In genomic region chr2:91237511-91238080, GRCm38 (mm10) we compare ENCODE assay signal across 8 mouse cellular contexts. TPM values are rescaled to one million over a fixed set of nuclear protein-coding genes. Genes with fewer than 3 reads are reported as not detected.
DNase-seq lines count a peak whose midpoint lies in the region; ATAC-seq and TF ChIP-seq lines count a peak whose summit lies in the region.
"Not testable (repeated sequence)": the region's sequence is repeated elsewhere in the genome, so short reads cannot be mapped to it uniquely, and the experiment has no call there.

No protein-coding gene starts in this region.

- DNase-seq in brain, embryonic 14.5 days (ENCODE audit: low read depth) = peak; percentile 62
- peak; percentile 18 for DNase-seq in kidney, adult 18-20 months
- not testable (repeated sequence) for DNase-seq in liver, embryonic 13.5 days

- H3K4me3 ChIP-seq in erythroblast, embryonic 14.5 days (replicated peaks) = peak overlapping the region; percentile 64
- peak overlapping the region; percentile 71 to 79 for H3K4me3 ChIP-seq in heart, embryonic 14.5 days (ENCODE audit: control insufficient read depth in 1 of 2, insufficient read depth in 1 of 2, low read depth in 1 of 2, low read length in 2 of 2)
- peak overlapping the region; percentile 71 for H3K4me3 ChIP-seq in liver, embryonic 13.5 days (replicated peaks)
- H3K4me3 ChIP-seq in midbrain, embryonic 13.5 days (replicated peaks) = peak overlapping the region; percentile 49
- peak overlapping the region; percentile 55 for H3K4me3 ChIP-seq in stomach, embryonic 14.5 days (ENCODE audit: low read depth, low read length)

- WGBS in heart, embryonic 14.5 days = 19% methylated on average over 4 of the region's 4 CpGs
- WGBS in liver, embryonic 13.5 days (ENCODE audit: insufficient replicate concordance) = 14% methylated on average over 4 of the region's 4 CpGs
- WGBS in midbrain, embryonic 13.5 days = 19% methylated on average over 4 of the region's 4 CpGs
- WGBS in stomach, embryonic 14.5 days = 12% methylated on average over 4 of the region's 4 CpGs

- peak overlapping the region; percentile 92 to 97; a peak in 3 of 4 replicates for H3K27ac ChIP-seq in heart, embryonic 14.5 days (replicated peaks in 1 of 2; ENCODE audit: control insufficient read depth in 1 of 2, insufficient read depth in 1 of 2, low read depth in 2 of 2, low read length in 2 of 2)
- H3K27ac ChIP-seq in liver, embryonic 13.5 days = peak overlapping the region; percentile 94
- H3K27ac ChIP-seq in midbrain, embryonic 13.5 days = peak overlapping the region; percentile 90
- H3K27ac ChIP-seq in stomach, embryonic 14.5 days (ENCODE audit: low read length) = peak overlapping the region; percentile 91

- peaks cover 22% of the 10 kb centered on the region for H3K4me1 ChIP-seq in erythroblast, embryonic 14.5 days (ENCODE audit: control insufficient read depth)
- not testable (repeated sequence) for H3K4me1 ChIP-seq in heart, embryonic 14.5 days (ENCODE audit: control insufficient read depth in 2 of 2, insufficient read depth in 2 of 2, low read length in 2 of 2); midbrain, embryonic 13.5 days (replicated peaks); stomach, embryonic 14.5 days (ENCODE audit: control insufficient read depth, insufficient read depth, low read length)
- H3K4me1 ChIP-seq in liver, embryonic 13.5 days (replicated peaks) = peaks cover 24% of the 10 kb centered on the region

- TF ChIP-seq CTCF in brain, embryonic 14.5 days (IDR thresholded peaks at IDR 0.05; ENCODE audit: borderline replicate concordance, extremely low read depth, insufficient read depth, insufficient read length) = peak; percentile 21; the same call in 1 of the 2 replicates

- H3K36me3 ChIP-seq in erythroblast, embryonic 14.5 days (ENCODE audit: control insufficient read depth) = peaks cover 15% of the 10 kb centered on the region
- H3K36me3 ChIP-seq in heart, embryonic 14.5 days (ENCODE audit: control insufficient read depth, insufficient read depth, low read length); liver, embryonic 13.5 days; midbrain, embryonic 13.5 days; stomach, embryonic 14.5 days (ENCODE audit: control insufficient read depth, insufficient read depth, low read length): not testable (repeated sequence)

- not testable (repeated sequence) for TF ChIP-seq POLR2A in brain, embryonic 14.5 days (IDR thresholded peaks at IDR 0.05; ENCODE audit: borderline replicate concordance, extremely low read depth, insufficient read depth, insufficient read length, poor library complexity, severe bottlenecking)

- peak overlapping the region; percentile 97 for H3K4me2 ChIP-seq in heart, embryonic 14.5 days (ENCODE audit: low read length)
- peak overlapping the region; percentile 97 for H3K4me2 ChIP-seq in liver, embryonic 13.5 days
- peak overlapping the region; percentile 59 for H3K4me2 ChIP-seq in midbrain, embryonic 13.5 days (replicated peaks)
- peak overlapping the region; percentile 62 for H3K4me2 ChIP-seq in stomach, embryonic 14.5 days (replicated peaks; ENCODE audit: low read depth, low read length)

- not testable (repeated sequence) for H3K9me3 ChIP-seq in erythroblast, embryonic 14.5 days (ENCODE audit: control insufficient read depth, low read length); heart, embryonic 14.5 days (ENCODE audit: control insufficient read depth, low read length); liver, embryonic 13.5 days (replicated peaks); midbrain, embryonic 13.5 days; stomach, embryonic 14.5 days (ENCODE audit: control insufficient read depth, low read depth, low read length)

- H3K9ac ChIP-seq in heart, embryonic 14.5 days (ENCODE audit: low read length) = peak overlapping the region; percentile 76
- H3K9ac ChIP-seq in liver, embryonic 13.5 days = peak overlapping the region; percentile 73
- peak overlapping the region; percentile 54; the same call in 1 of the 2 replicates for H3K9ac ChIP-seq in midbrain, embryonic 13.5 days (replicated peaks)
- H3K9ac ChIP-seq in stomach, embryonic 14.5 days (replicated peaks; ENCODE audit: low read depth, low read length) = not testable (repeated sequence)

- not testable (repeated sequence) for H3K27me3 ChIP-seq in erythroblast, embryonic 14.5 days (ENCODE audit: control insufficient read depth); heart, embryonic 14.5 days (ENCODE audit: control insufficient read depth, insufficient read depth, low read length); liver, embryonic 13.5 days; midbrain, embryonic 13.5 days; stomach, embryonic 14.5 days (ENCODE audit: control insufficient read depth, insufficient read depth, low read length)

- ATAC-seq in CD4-positive, CD25-positive, alpha-beta regulatory T cell, adult 4 months = peak; percentile 21
- ATAC-seq in heart, embryonic 14.5 days (ENCODE audit: insufficient number of reproducible peaks, insufficient read depth, low FRiP score, low read depth) = 0 out of 2 replicates have a peak, but pooled peaks have one; percentile 8
- ATAC-seq in liver, embryonic 13.5 days (ENCODE audit: low read depth) = peak; percentile 6; the same call in 1 of the 2 replicates
- peak; percentile 65 for ATAC-seq in midbrain, embryonic 13.5 days
- ATAC-seq in stomach, embryonic 14.5 days (ENCODE audit: insufficient number of reproducible peaks, insufficient read depth, low FRiP score, low read depth) = not testable (repeated sequence)

RNA-seq across cellular contexts. Expression of gene Ddb2, which starts 0.8 kb away (rescaled TPM):
- 10 to 100 TPM; 79.4 to 79.5 TPM for polyA plus RNA-seq in CD4-positive, CD25-positive, alpha-beta regulatory T cell, adult 4 months (2017; shearing (Covaris generic))
- 25.2 and 39.5 TPM in 2 replicates for polyA plus RNA-seq in brain, embryonic 14.5 days (2012; rRNA removed)
- 0.05 and 0.06 TPM in 2 replicates for polyA plus RNA-seq in erythroblast, embryonic 14.5 days (2012)
- polyA plus RNA-seq in heart, embryonic 14.5 days (2014; fragmentation: Nextera tagmentation; extraction: Ambion mirVana) = 7.0 and 8.3 TPM in 2 replicates
- polyA plus RNA-seq in liver, embryonic 13.5 days (2015; fragmentation: Nextera tagmentation; extraction: Ambion mirVana) = 5.5 and 6.0 TPM in 2 replicates
- 15.1 TPM in 2 replicates for polyA plus RNA-seq in midbrain, embryonic 13.5 days (2015; fragmentation: Nextera tagmentation; extraction: Ambion mirVana)
- 19.9 and 22.7 TPM in 2 replicates for polyA plus RNA-seq in stomach, embryonic 14.5 days (2014; fragmentation: Nextera tagmentation; extraction: Ambion mirVana)

RNA-seq across cellular contexts. Expression of gene Pacsin3, which starts 18.2 kb away (rescaled TPM):
- 1 to 10 TPM in 1 of 2 experiments, under 1 TPM in 1; 0.69 to 1.4 TPM for polyA plus RNA-seq in CD4-positive, CD25-positive, alpha-beta regulatory T cell, adult 4 months (2017; shearing (Covaris generic))
- polyA plus RNA-seq in brain, embryonic 14.5 days (2012; rRNA removed) = 17.0 and 20.7 TPM in 2 replicates
- polyA plus RNA-seq in erythroblast, embryonic 14.5 days (2012) = 0.20 TPM in 1 of 2 replicates, not detected in the other
- 38.2 and 39.6 TPM in 2 replicates for polyA plus RNA-seq in heart, embryonic 14.5 days (2014; fragmentation: Nextera tagmentation; extraction: Ambion mirVana)
- 10.5 and 11.5 TPM in 2 replicates for polyA plus RNA-seq in liver, embryonic 13.5 days (2015; fragmentation: Nextera tagmentation; extraction: Ambion mirVana)
- polyA plus RNA-seq in midbrain, embryonic 13.5 days (2015; fragmentation: Nextera tagmentation; extraction: Ambion mirVana) = 15.6 and 16.2 TPM in 2 replicates
- polyA plus RNA-seq in stomach, embryonic 14.5 days (2014; fragmentation: Nextera tagmentation; extraction: Ambion mirVana) = 40.9 and 44.4 TPM in 2 replicates

RNA-seq across cellular contexts. Expression of gene Arfgap2, which starts 27.2 kb away (rescaled TPM):
- polyA plus RNA-seq in CD4-positive, CD25-positive, alpha-beta regulatory T cell, adult 4 months (2017; shearing (Covaris generic)) = 100 to 1,000 TPM in 1 of 2 experiments, 10 to 100 TPM in 1; 87.2 to 143 TPM
- polyA plus RNA-seq in brain, embryonic 14.5 days (2012; rRNA removed) = 29.4 and 40.3 TPM in 2 replicates
- polyA plus RNA-seq in erythroblast, embryonic 14.5 days (2012) = 3.5 and 3.7 TPM in 2 replicates
- polyA plus RNA-seq in heart, embryonic 14.5 days (2014; fragmentation: Nextera tagmentation; extraction: Ambion mirVana) = 59.2 and 65.8 TPM in 2 replicates
- polyA plus RNA-seq in liver, embryonic 13.5 days (2015; fragmentation: Nextera tagmentation; extraction: Ambion mirVana) = 64.1 and 70.4 TPM in 2 replicates
- polyA plus RNA-seq in midbrain, embryonic 13.5 days (2015; fragmentation: Nextera tagmentation; extraction: Ambion mirVana) = 82.6 and 84.5 TPM in 2 replicates
- polyA plus RNA-seq in stomach, embryonic 14.5 days (2014; fragmentation: Nextera tagmentation; extraction: Ambion mirVana) = 65.1 and 75.7 TPM in 2 replicates

RNA-seq across cellular contexts. Expression of gene Acp2, which starts 34.9 kb away (rescaled TPM):
- 10 to 100 TPM; 17.9 to 25.7 TPM for polyA plus RNA-seq in CD4-positive, CD25-positive, alpha-beta regulatory T cell, adult 4 months (2017; shearing (Covaris generic))
- polyA plus RNA-seq in brain, embryonic 14.5 days (2012; rRNA removed) = 33.5 and 41.2 TPM in 2 replicates
- 0.16 and 0.23 TPM in 2 replicates for polyA plus RNA-seq in erythroblast, embryonic 14.5 days (2012)
- polyA plus RNA-seq in heart, embryonic 14.5 days (2014; fragmentation: Nextera tagmentation; extraction: Ambion mirVana) = 21.9 and 22.7 TPM in 2 replicates
- 8.2 and 10.4 TPM in 2 replicates for polyA plus RNA-seq in liver, embryonic 13.5 days (2015; fragmentation: Nextera tagmentation; extraction: Ambion mirVana)
- 38.3 and 42.7 TPM in 2 replicates for polyA plus RNA-seq in midbrain, embryonic 13.5 days (2015; fragmentation: Nextera tagmentation; extraction: Ambion mirVana)
- 26.5 and 32.3 TPM in 2 replicates for polyA plus RNA-seq in stomach, embryonic 14.5 days (2014; fragmentation: Nextera tagmentation; extraction: Ambion mirVana)

RNA-seq across cellular contexts. Expression of gene Nr1h3, which starts 35.0 kb away (rescaled TPM):
- polyA plus RNA-seq in CD4-positive, CD25-positive, alpha-beta regulatory T cell, adult 4 months (2017; shearing (Covaris generic)) = 1 to 10 TPM; 1.4 to 1.8 TPM
- polyA plus RNA-seq in brain, embryonic 14.5 days (2012; rRNA removed) = 3.3 and 3.9 TPM in 2 replicates
- 0.18 and 0.50 TPM in 2 replicates for polyA plus RNA-seq in erythroblast, embryonic 14.5 days (2012)
- 2.2 and 2.6 TPM in 2 replicates for polyA plus RNA-seq in heart, embryonic 14.5 days (2014; fragmentation: Nextera tagmentation; extraction: Ambion mirVana)
- polyA plus RNA-seq in liver, embryonic 13.5 days (2015; fragmentation: Nextera tagmentation; extraction: Ambion mirVana) = 14.1 and 16.5 TPM in 2 replicates
- 1.6 and 2.1 TPM in 2 replicates for polyA plus RNA-seq in midbrain, embryonic 13.5 days (2015; fragmentation: Nextera tagmentation; extraction: Ambion mirVana)
- polyA plus RNA-seq in stomach, embryonic 14.5 days (2014; fragmentation: Nextera tagmentation; extraction: Ambion mirVana) = 0.36 and 1.4 TPM in 2 replicates
